Mouse (Mus musculus): Measurements from ENCODE around the gene Ccdc114.

Gene Ccdc114

GRCm38 (mm10) chr7:45986893-45987292 is 63.0 kb downstream of the Ccdc114 start:
- DNase-seq, result no peak

- no peak for DNase-seq
Measured at GRCm38 (mm10) chr7:45988344-45988743, 64.5 kb downstream of the Ccdc114 start.

GRCm38 (mm10) chr7:45992470-45992869 is 68.6 kb downstream of the Ccdc114 start:
- no peak for DNase-seq

Data from cerebellum, postnatal 36 days (tissue).